11 mouse cellular contexts compared by ENCODE assay signal in genomic region chr10:95708001-95708400, GRCm38 (mm10). TPM values are rescaled to one million over a fixed set of nuclear protein-coding genes. Genes with fewer than 3 reads are reported as not detected.
DNase-seq lines count a peak whose midpoint lies in the region; ATAC-seq and TF ChIP-seq lines count a peak whose summit lies in the region.
"Had no signal": no experiment of that assay in that cellular context is flagged by ENCODE, and none has a peak within 500 bp of the region (broad histone marks: within the 10 kb centered on the region; RNA-seq: fewer than 3 reads in every experiment).

No protein-coding gene starts in this region.

- no peaks in the 10 kb centered on the region for H3K9me3 ChIP-seq in heart, embryonic 14.5 days (ENCODE audit: control insufficient read depth, low read length)
- H3K9me3 ChIP-seq in limb, embryonic 14.5 days (ENCODE audit: control insufficient read depth, low read length), result no peaks in the 10 kb centered on the region

- H3K9ac ChIP-seq in heart, embryonic 14.5 days (ENCODE audit: low read length), result no peak overlapping the region
- no peak overlapping the region for H3K9ac ChIP-seq in limb, embryonic 14.5 days (ENCODE audit: low read depth, low read length, severe bottlenecking)

- H3K27me3 ChIP-seq in heart, embryonic 14.5 days (ENCODE audit: control insufficient read depth, insufficient read depth, low read length), result no peaks in the 10 kb centered on the region
- no peaks in the 10 kb centered on the region for H3K27me3 ChIP-seq in limb, embryonic 14.5 days (ENCODE audit: control insufficient read depth, insufficient read depth, low read length)

- no peaks in the 10 kb centered on the region for H3K36me3 ChIP-seq in heart, embryonic 14.5 days (ENCODE audit: control insufficient read depth, insufficient read depth, low read length)
- H3K36me3 ChIP-seq in limb, embryonic 14.5 days (ENCODE audit: control insufficient read depth, insufficient read depth, low read length), result no peaks in the 10 kb centered on the region

- H3K27ac ChIP-seq in brown adipose tissue, adult 24 weeks (replicated peaks; ENCODE audit: low read depth, low read length), result peak overlapping the region; percentile 88
- H3K27ac ChIP-seq in heart, embryonic 14.5 days (replicated peaks in 1 of 2; ENCODE audit: control insufficient read depth in 1 of 2, insufficient read depth in 1 of 2, low read depth in 2 of 2, low read length in 2 of 2), result peak overlapping the region; percentile 2 to 52; a peak in 2 of 4 replicates
- H3K27ac ChIP-seq in limb, embryonic 14.5 days (replicated peaks; ENCODE audit: low read depth, low read length), result 0 out of 2 replicates have a peak overlapping the region, but pooled peaks have one; percentile 16

- H3K4me1 ChIP-seq in brown adipose tissue, adult 24 weeks (ENCODE audit: control insufficient read depth, insufficient read depth, insufficient read length, low read length), result peaks cover 22% of the 10 kb centered on the region
- peaks cover 5 to 14% of the 10 kb centered on the region in 2 experiments for H3K4me1 ChIP-seq in heart, embryonic 14.5 days (ENCODE audit: control insufficient read depth in 2 of 2, insufficient read depth in 2 of 2, low read length in 2 of 2)
- H3K4me1 ChIP-seq in limb, embryonic 14.5 days (ENCODE audit: control insufficient read depth, insufficient read depth, low read length), result peaks cover 43% of the 10 kb centered on the region

- H3K4me2 ChIP-seq in heart, embryonic 14.5 days (ENCODE audit: low read length), result no peak overlapping the region
- no peak overlapping the region for H3K4me2 ChIP-seq in limb, embryonic 14.5 days (replicated peaks; ENCODE audit: low read depth, low read length, severe bottlenecking)

- 47% methylated on average over 5 of the region's 5 CpGs for WGBS in heart, embryonic 14.5 days
- 38% methylated on average over 5 of the region's 5 CpGs for WGBS in limb, embryonic 14.5 days

- H3K4me3 ChIP-seq in brown adipose tissue, adult 24 weeks (ENCODE audit: insufficient read depth, low read depth, low read length), result no peak overlapping the region
- no peak overlapping the region for H3K4me3 ChIP-seq in heart, embryonic 14.5 days (ENCODE audit: control insufficient read depth in 1 of 2, insufficient read depth in 1 of 2, low read depth in 1 of 2, low read length in 2 of 2)
- H3K4me3 ChIP-seq in limb, embryonic 14.5 days (replicated peaks; ENCODE audit: low read length), result no peak overlapping the region

- DNase-seq in CD4-positive, CD25-positive, alpha-beta regulatory T cell, adult 2 months (ENCODE audit: low read depth, low spot score), result peak; percentile 65
- DNase-seq in limb, embryonic 14.5 days (ENCODE audit: low spot score), result peak; percentile 47
- no peak for DNase-seq in urinary bladder, postnatal 25 days (ENCODE audit: low spot score)
- no peak for DNase-seq in retina, embryonic 14.5 days (ENCODE audit: low spot score)
- no peak for DNase-seq in cerebellum, postnatal 4 days (ENCODE audit: low spot score in 2 of 2)
- no peak for DNase-seq in left cerebral cortex, adult 11 months (ENCODE audit: low spot score)
- DNase-seq: adrenal gland, postnatal 25 days had no signal

- no peak; the same call in 1 of the 2 replicates for ATAC-seq in heart, embryonic 14.5 days (ENCODE audit: insufficient number of reproducible peaks, insufficient read depth, low FRiP score, low read depth)
- peak; percentile 66; the same call in 1 of the 2 replicates for ATAC-seq in limb, embryonic 14.5 days (ENCODE audit: low FRiP score, low read depth)

- no peak for TF ChIP-seq POLR2A in limb, embryonic 14.5 days (IDR thresholded peaks at IDR 0.05; ENCODE audit: borderline replicate concordance, extremely low read depth, insufficient read depth, insufficient read length)

RNA-seq across cellular contexts. Expression of gene Anapc15-ps, which starts 34.8 kb away (rescaled TPM):
- polyA plus RNA-seq in brown adipose tissue, adult 24 weeks (2012; ENCODE audit: insufficient read depth, insufficient read length, missing spikeins), result not detected in 2 replicates
- polyA plus RNA-seq in heart, embryonic 14.5 days (2014; fragmentation: Nextera tagmentation; extraction: Ambion mirVana), result not detected in 2 replicates
- 0.31 TPM in 1 of 2 replicates, not detected in the other for polyA plus RNA-seq in limb, embryonic 14.5 days (2012; rRNA removed)
- polyA plus RNA-seq in limb, embryonic 14.5 days (2014; fragmentation: Nextera tagmentation; extraction: Ambion mirVana), result not detected in 2 replicates
- polyA plus RNA-seq: gonadal fat pad, adult 2 months; spleen, adult 2 months had no signal

Comparison
In these comparisons a context has a peak if more than half of its experiments do, and no peak if none do; other contexts are left out.
1. DNase-seq: peak in CD4-positive, CD25-positive, alpha-beta regulatory T cell, adult 2 months (single experiment) and limb, embryonic 14.5 days (single experiment); none in urinary bladder, postnatal 25 days (single experiment), retina, embryonic 14.5 days (single experiment), cerebellum, postnatal 4 days (0 of 2) and left cerebral cortex, adult 11 months (single experiment).
2. H3K27ac ChIP-seq: peak in every context shown above with its lines; median percentile 88 in brown adipose tissue, adult 24 weeks; 27 in heart, embryonic 14.5 days; 16 in limb, embryonic 14.5 days.